Mouse (Mus musculus) adrenal gland, adult 2 months (tissue): ENCODE data around the gene Rab26. TPM values are rescaled to one million over a fixed set of nuclear protein-coding genes. Genes with fewer than 3 reads are reported as not detected.

Experiments
- DNase-seq: peaks from one replicate; pipeline ENCODE4 v3.0.0; 2021
- polyA plus RNA-seq: library from polyadenylated mRNA; depleted of rRNA; stranded (reverse); fragments of >200 nt; gene quantifications from 2 replicates; pipeline ENCODE4 v1.2.3, GENCODE M21; 2012; rRNA removed
- total RNA-seq, 2 experiments: library from RNA; stranded (reverse); gene quantifications; 2 replicates each; pipeline ENCODE4 v1.2.3; 2021

The Rab26 gene
- total and polyA plus RNA-seq, 3 experiments, result 0.65 to 1.8 (median 0.98) TPM

DNA sequence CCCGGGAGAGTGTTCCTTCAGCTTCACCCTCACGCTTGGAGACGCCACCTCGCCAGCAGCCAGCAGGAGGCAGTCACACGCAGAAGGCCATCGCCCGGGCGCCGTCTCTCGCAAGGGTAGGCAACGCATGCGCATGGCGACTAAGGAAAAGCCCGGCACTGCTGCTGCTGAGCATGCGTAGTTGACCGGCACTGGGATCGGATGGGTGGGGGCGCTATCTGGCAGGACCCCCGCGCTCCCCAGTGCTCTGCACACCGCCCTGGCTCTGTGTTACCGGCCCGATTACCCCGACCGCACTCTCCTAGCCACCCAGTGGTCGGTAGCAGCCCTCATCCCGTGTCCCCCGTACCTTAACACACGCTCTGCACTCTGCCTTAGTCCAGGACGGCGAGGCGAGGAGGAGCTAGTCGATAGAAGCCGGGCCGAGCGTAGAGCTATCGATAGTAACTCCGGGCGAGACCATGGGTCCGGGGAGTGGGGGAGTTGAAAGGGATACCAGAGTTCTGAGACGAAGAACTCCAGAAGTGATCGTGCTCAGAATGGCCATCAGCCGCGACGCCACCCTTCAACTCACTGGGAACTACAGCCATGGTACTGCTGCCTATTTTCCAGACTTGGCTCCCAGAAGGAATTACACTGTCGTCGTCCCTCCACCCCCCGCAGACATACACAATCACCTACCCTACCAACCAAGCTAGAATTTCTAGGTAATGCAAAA lies 55.2 kb downstream of the Rab26 start, which contains the start of gene Mlst8:
Gene Mlst8 (minus strand): TSS at position 416 of the 718 bp plus-strand sequence.
- peak; percentile 97 for DNase-seq

DNA sequence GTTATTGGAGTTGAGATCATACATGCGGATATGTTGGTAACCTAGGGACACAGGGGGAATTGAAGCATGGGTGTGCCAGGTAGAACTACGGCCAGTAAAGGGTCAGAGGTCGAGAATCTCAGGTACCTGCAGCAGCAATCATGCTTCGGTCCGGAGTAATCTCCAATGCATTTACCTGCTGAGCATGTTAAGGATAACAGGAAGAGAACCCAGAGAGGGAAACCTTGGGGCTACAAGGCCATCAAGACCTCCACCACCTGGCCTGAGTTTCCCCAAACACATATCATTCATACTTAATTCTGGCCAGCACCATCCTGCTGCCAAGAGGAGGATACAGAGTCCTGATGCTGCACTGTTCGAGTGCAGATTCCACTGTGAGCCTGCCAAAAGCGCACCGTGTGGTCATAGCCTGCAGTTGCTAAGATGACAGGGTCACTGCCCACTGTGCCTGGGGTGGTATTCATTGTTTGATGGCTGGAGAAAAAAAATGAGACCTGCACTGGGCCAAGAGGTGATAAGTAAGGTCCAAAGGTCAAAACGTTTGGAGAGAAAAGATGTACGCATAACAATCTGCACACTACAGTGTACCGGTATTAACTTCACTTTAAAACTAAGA lies 55.9 kb downstream of the Rab26 start:
- DNase-seq, result no peak

Other genes starting within 250 kb of the Rab26 start
- under 1 TPM; 0.09 to 0.10 TPM for gene Abca17, start 183.1 kb downstream of the Rab26 start, total RNA-seq
- gene Abca17, start 183.1 kb downstream of the Rab26 start, polyA plus RNA-seq, result not detected in 2 replicates
- 10 to 100 TPM; 22.8 to 24.0 TPM for gene Abca3, start 182.3 kb downstream of the Rab26 start, total RNA-seq
- 26.4 and 33.6 TPM in 2 replicates for gene Abca3, start 182.3 kb downstream of the Rab26 start, polyA plus RNA-seq
- gene Rnps1, start 119.6 kb downstream of the Rab26 start, total RNA-seq, result 10 to 100 TPM; 61.4 to 70.3 TPM
- gene Rnps1, start 119.6 kb downstream of the Rab26 start, polyA plus RNA-seq, result 84.4 and 95.2 TPM in 2 replicates
- 100 to 1,000 TPM; 303 to 325 TPM for gene Eci1, start 107.6 kb downstream of the Rab26 start, total RNA-seq
- gene Eci1, start 107.6 kb downstream of the Rab26 start, polyA plus RNA-seq, result 163 and 182 TPM in 2 replicates
- 1 to 10 TPM; 2.1 to 3.7 TPM for gene Dnase1l2, start 91.1 kb downstream of the Rab26 start, total RNA-seq
- 1.8 and 4.1 TPM in 2 replicates for gene Dnase1l2, start 91.1 kb downstream of the Rab26 start, polyA plus RNA-seq
- gene E4f1, start 63.9 kb downstream of the Rab26 start, total RNA-seq, result 10 to 100 TPM; 17.0 to 21.8 TPM
- 57.5 and 59.5 TPM in 2 replicates for gene E4f1, start 63.9 kb downstream of the Rab26 start, polyA plus RNA-seq
- gene Pgp, start 63.8 kb downstream of the Rab26 start, total RNA-seq, result 100 to 1,000 TPM in 1 of 2 experiments, 10 to 100 TPM in 1; 65.0 to 104 TPM
- gene Pgp, start 63.8 kb downstream of the Rab26 start, polyA plus RNA-seq, result 254 TPM in 2 replicates
- under 1 TPM; 0.38 to 0.69 TPM for gene Bricd5, start 60.3 kb downstream of the Rab26 start, total RNA-seq
- gene Bricd5, start 60.3 kb downstream of the Rab26 start, polyA plus RNA-seq, result 0.57 and 0.67 TPM in 2 replicates
- gene Mlst8, start 55.1 kb downstream of the Rab26 start, total RNA-seq, result 10 to 100 TPM; 25.6 to 26.0 TPM
- 44.5 and 61.7 TPM in 2 replicates for gene Mlst8, start 55.1 kb downstream of the Rab26 start, polyA plus RNA-seq
- gene Caskin1, start 45.6 kb downstream of the Rab26 start, total RNA-seq, result 10 to 100 TPM; 19.4 to 28.7 TPM
- gene Caskin1, start 45.6 kb downstream of the Rab26 start, polyA plus RNA-seq, result 47.0 and 47.7 TPM in 2 replicates
- gene Traf7, start 6.3 kb downstream of the Rab26 start, total RNA-seq, result 100 to 1,000 TPM in 1 of 2 experiments, 10 to 100 TPM in 1; 91.4 to 105 TPM
- gene Traf7, start 6.3 kb downstream of the Rab26 start, polyA plus RNA-seq, result 152 and 167 TPM in 2 replicates
- 10 to 100 TPM; 34.3 to 40.5 TPM for gene Pkd1, start 15.6 kb upstream of the Rab26 start, total RNA-seq
- 73.2 and 73.3 TPM in 2 replicates for gene Pkd1, start 15.6 kb upstream of the Rab26 start, polyA plus RNA-seq
- gene Tsc2, start 98.4 kb upstream of the Rab26 start, total RNA-seq, result 100 to 1,000 TPM in 1 of 2 experiments, 10 to 100 TPM in 1; 83.5 to 110 TPM
- 160 and 180 TPM in 2 replicates for gene Tsc2, start 98.4 kb upstream of the Rab26 start, polyA plus RNA-seq
- gene Nthl1, start 98.5 kb upstream of the Rab26 start, total RNA-seq, result 10 to 100 TPM in 1 of 2 experiments, 1 to 10 TPM in 1; 4.8 to 10.1 TPM
- gene Nthl1, start 98.5 kb upstream of the Rab26 start, polyA plus RNA-seq, result 9.4 and 13.8 TPM in 2 replicates
- 10 to 100 TPM; 51.8 to 76.0 TPM for gene Slc9a3r2, start 116.1 kb upstream of the Rab26 start, total RNA-seq
- 120 and 150 TPM in 2 replicates for gene Slc9a3r2, start 116.1 kb upstream of the Rab26 start, polyA plus RNA-seq
- not detected for gene Npw, start 124.2 kb upstream of the Rab26 start, total RNA-seq
- gene Npw, start 124.2 kb upstream of the Rab26 start, polyA plus RNA-seq, result 0.60 and 2.4 TPM in 2 replicates
- 10 to 100 TPM; 40.8 to 51.3 TPM for gene Zfp598, start 135.5 kb upstream of the Rab26 start, total RNA-seq
- 86.0 and 99.0 TPM in 2 replicates for gene Zfp598, start 135.5 kb upstream of the Rab26 start, polyA plus RNA-seq
- 1 to 10 TPM; 2.0 to 2.4 TPM for gene Syngr3, start 155.7 kb upstream of the Rab26 start, total RNA-seq
- gene Syngr3, start 155.7 kb upstream of the Rab26 start, polyA plus RNA-seq, result 2.1 and 5.3 TPM in 2 replicates
- 10 to 100 TPM; 37.7 to 41.6 TPM for gene Gfer, start 161.9 kb upstream of the Rab26 start, total RNA-seq
- 40.7 and 43.1 TPM in 2 replicates for gene Gfer, start 161.9 kb upstream of the Rab26 start, polyA plus RNA-seq
- gene Noxo1, start 162.0 kb upstream of the Rab26 start, total RNA-seq, result 1 to 10 TPM; 2.8 to 6.4 TPM
- gene Noxo1, start 162.0 kb upstream of the Rab26 start, polyA plus RNA-seq, result 4.9 and 9.4 TPM in 2 replicates
- gene Tbl3, start 173.4 kb upstream of the Rab26 start, total RNA-seq, result 10 to 100 TPM; 27.9 to 41.1 TPM
- gene Tbl3, start 173.4 kb upstream of the Rab26 start, polyA plus RNA-seq, result 49.0 and 63.2 TPM in 2 replicates
- not detected for gene Rnf151, start 183.9 kb upstream of the Rab26 start, total RNA-seq
- gene Rnf151, start 183.9 kb upstream of the Rab26 start, polyA plus RNA-seq, result 0.25 and 0.61 TPM in 2 replicates
- 100 to 1,000 TPM; 718 to 903 TPM for gene Rps2, start 183.9 kb upstream of the Rab26 start, total RNA-seq
- gene Rps2, start 183.9 kb upstream of the Rab26 start, polyA plus RNA-seq, result 2,302 and 2,907 TPM in 2 replicates
- gene Ndufb10, start 190.3 kb upstream of the Rab26 start, total RNA-seq, result 100 to 1,000 TPM; 242 to 306 TPM
- gene Ndufb10, start 190.3 kb upstream of the Rab26 start, polyA plus RNA-seq, result 277 and 298 TPM in 2 replicates
- under 1 TPM in 1 of 2 experiments, not detected in 1; 0.28 TPM for gene Rpl3l, start 193.6 kb upstream of the Rab26 start, total RNA-seq
- gene Rpl3l, start 193.6 kb upstream of the Rab26 start, polyA plus RNA-seq, result 0.17 TPM in 1 of 2 replicates, not detected in the other
- 100 to 1,000 TPM in 1 of 2 experiments, 10 to 100 TPM in 1; 95.7 to 101 TPM for gene Msrb1, start 202.4 kb upstream of the Rab26 start, total RNA-seq
- gene Msrb1, start 202.4 kb upstream of the Rab26 start, polyA plus RNA-seq, result 108 and 118 TPM in 2 replicates
- gene Hs3st6, start 218.8 kb upstream of the Rab26 start, total RNA-seq, result 1 to 10 TPM; 1.8 to 1.9 TPM
- 7.5 TPM in 2 replicates for gene Hs3st6, start 218.8 kb upstream of the Rab26 start, polyA plus RNA-seq